ENCODE assay signal across 25 mouse cellular contexts in the genomic region with DNA sequence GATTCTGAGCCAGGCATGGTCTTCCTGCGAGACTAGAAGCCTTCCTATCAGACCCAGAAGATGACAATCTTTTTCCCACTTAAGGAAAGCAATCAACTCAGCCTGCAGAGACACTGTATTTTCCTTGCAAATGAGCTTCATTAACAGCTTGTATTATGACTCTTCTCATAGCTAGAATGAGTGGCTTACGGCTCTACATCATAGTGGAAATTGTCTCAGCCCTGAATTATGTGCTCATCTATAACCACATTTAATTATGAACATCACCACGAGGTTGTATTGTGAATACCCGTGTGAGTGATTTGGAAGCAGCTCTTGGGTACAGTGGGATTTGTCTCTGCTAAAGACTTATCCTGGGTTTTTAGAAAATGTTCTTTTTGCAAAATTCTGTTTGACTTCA.
A peak's percentile ranks its signal among the peaks of the same experiment; 100 is the strongest.
DNase-seq lines count a peak whose midpoint lies in the region; ATAC-seq and TF ChIP-seq lines count a peak whose summit lies in the region.
"Had no signal": no experiment of that assay in that cellular context is flagged by ENCODE, and none has a peak within 500 bp of the region (broad histone marks: within the 10 kb centered on the region; RNA-seq: fewer than 3 reads in every experiment).

No protein-coding gene starts in this region.

- ATAC-seq in hindbrain, embryonic 13.5 days (ENCODE audit: low FRiP score) = peak; percentile 39; the same call in 1 of the 2 replicates
- ATAC-seq in midbrain, postnatal 0 days (ENCODE audit: low FRiP score) = no peak
- no peak for ATAC-seq in midbrain, embryonic 15.5 days (replicated peaks)
- ATAC-seq in hindbrain, embryonic 16.5 days = peak; percentile 81
- ATAC-seq in neural tube, embryonic 14.5 days (ENCODE audit: low read depth) = peak; percentile 65
- ATAC-seq: activated CD4-positive, CD25-positive, alpha-beta regulatory T cell, adult 4 months; CD4-positive, CD25-positive, alpha-beta regulatory T cell, adult 4 months; forebrain, embryonic 13.5 days; inflammation-experienced regulatory T-cells, adult 6 months; intestine, embryonic 16.5 days had no signal

- H3K4me3 ChIP-seq in hindbrain, embryonic 13.5 days = no peak overlapping the region
- H3K4me3 ChIP-seq in hindbrain, embryonic 10.5 days = no peak overlapping the region
- no peak overlapping the region for H3K4me3 ChIP-seq in midbrain, postnatal 0 days (ENCODE audit: low read depth, low read length)
- H3K4me3 ChIP-seq in midbrain, embryonic 15.5 days = no peak overlapping the region
- H3K4me3 ChIP-seq in hindbrain, embryonic 16.5 days (ENCODE audit: low read length) = no peak overlapping the region
- no peak overlapping the region for H3K4me3 ChIP-seq in neural tube, embryonic 14.5 days (ENCODE audit: low read depth, low read length)
- H3K4me3 ChIP-seq: forebrain, embryonic 10.5 days; forebrain, embryonic 13.5 days; heart, embryonic 13.5 days had no signal

- H3K36me3 ChIP-seq in hindbrain, embryonic 13.5 days = no peaks in the 10 kb centered on the region
- no peaks in the 10 kb centered on the region for H3K36me3 ChIP-seq in hindbrain, embryonic 10.5 days
- no peaks in the 10 kb centered on the region for H3K36me3 ChIP-seq in midbrain, postnatal 0 days (ENCODE audit: insufficient read depth, low read length)
- no peaks in the 10 kb centered on the region for H3K36me3 ChIP-seq in midbrain, embryonic 15.5 days (replicated peaks)
- H3K36me3 ChIP-seq in hindbrain, embryonic 16.5 days (ENCODE audit: control insufficient read depth, insufficient read depth, low read length) = no peaks in the 10 kb centered on the region
- H3K36me3 ChIP-seq in neural tube, embryonic 14.5 days (ENCODE audit: control insufficient read depth, insufficient read depth, low read length) = no peaks in the 10 kb centered on the region
- H3K36me3 ChIP-seq: forebrain, embryonic 10.5 days; heart, embryonic 13.5 days had no signal

- WGBS in hindbrain, embryonic 13.5 days = 69% methylated on average over 4 of the region's 4 CpGs
- 91% methylated on average over 4 of the region's 4 CpGs for WGBS in hindbrain, embryonic 10.5 days
- WGBS in midbrain, postnatal 0 days = 81% methylated on average over 4 of the region's 4 CpGs
- 78% methylated on average over 4 of the region's 4 CpGs for WGBS in midbrain, embryonic 15.5 days
- 66% methylated on average over 4 of the region's 4 CpGs for WGBS in hindbrain, embryonic 16.5 days
- WGBS in neural tube, embryonic 14.5 days = 54% methylated on average over 4 of the region's 4 CpGs

- no peak for TF ChIP-seq CTCF in midbrain, postnatal 0 days (IDR thresholded peaks at IDR 0.05)

- DNase-seq in hindbrain, embryonic 10.5 days (ENCODE audit: low spot score) = no peak
- peak; percentile 23 for DNase-seq in midbrain, postnatal 0 days (ENCODE audit: low spot score)
- DNase-seq in spleen, adult 12 weeks (ENCODE audit: low spot score) = no peak
- DNase-seq in testis, postnatal 10 days (ENCODE audit: low spot score) = no peak
- DNase-seq: adrenal gland, adult 8-10 months; adrenal gland, postnatal 25 days; cerebellum, adult 11-12 months; cerebellum, adult 8-10 months; cerebellum, postnatal 10 days; cerebellum, postnatal 36 days; embryo, embryonic 11 days; gastrocnemius, postnatal 25 days; heart, adult 18-20 months; heart, postnatal 14 days had no signal

- H3K4me2 ChIP-seq in hindbrain, embryonic 13.5 days = no peak overlapping the region
- H3K4me2 ChIP-seq in midbrain, postnatal 0 days (ENCODE audit: low read depth, low read length, poor library complexity, severe bottlenecking) = no peak overlapping the region
- no peak overlapping the region for H3K4me2 ChIP-seq in midbrain, embryonic 15.5 days
- no peak overlapping the region for H3K4me2 ChIP-seq in hindbrain, embryonic 16.5 days (ENCODE audit: low read length)
- H3K4me2 ChIP-seq in neural tube, embryonic 14.5 days (ENCODE audit: low read depth, low read length) = no peak overlapping the region
- H3K4me2 ChIP-seq: forebrain, embryonic 13.5 days; heart, embryonic 13.5 days had no signal

- H3K27ac ChIP-seq in hindbrain, embryonic 13.5 days = no peak overlapping the region
- H3K27ac ChIP-seq in hindbrain, embryonic 10.5 days = no peak overlapping the region
- no peak overlapping the region for H3K27ac ChIP-seq in midbrain, postnatal 0 days (ENCODE audit: low read depth, low read length)
- no peak overlapping the region for H3K27ac ChIP-seq in midbrain, embryonic 15.5 days
- H3K27ac ChIP-seq in hindbrain, embryonic 16.5 days (ENCODE audit: low read depth, low read length) = no peak overlapping the region
- no peak overlapping the region for H3K27ac ChIP-seq in neural tube, embryonic 14.5 days (ENCODE audit: low read depth, low read length)
- H3K27ac ChIP-seq: forebrain, embryonic 10.5 days; forebrain, embryonic 13.5 days; heart, embryonic 13.5 days had no signal

- no peaks in the 10 kb centered on the region for H3K27me3 ChIP-seq in hindbrain, embryonic 13.5 days
- H3K27me3 ChIP-seq in hindbrain, embryonic 10.5 days (ENCODE audit: insufficient read depth, poor library complexity, severe bottlenecking) = no peaks in the 10 kb centered on the region
- H3K27me3 ChIP-seq in midbrain, postnatal 0 days (ENCODE audit: insufficient read depth, low read length) = no peaks in the 10 kb centered on the region
- H3K27me3 ChIP-seq in midbrain, embryonic 15.5 days (replicated peaks) = no peaks in the 10 kb centered on the region
- no peaks in the 10 kb centered on the region for H3K27me3 ChIP-seq in hindbrain, embryonic 16.5 days (replicated peaks; ENCODE audit: control insufficient read depth, insufficient read depth, low read length)
- H3K27me3 ChIP-seq in neural tube, embryonic 14.5 days (ENCODE audit: control insufficient read depth, insufficient read depth, low read length) = no peaks in the 10 kb centered on the region
- H3K27me3 ChIP-seq: forebrain, embryonic 13.5 days; heart, embryonic 13.5 days had no signal

- H3K9ac ChIP-seq in hindbrain, embryonic 13.5 days = no peak overlapping the region
- no peak overlapping the region for H3K9ac ChIP-seq in midbrain, postnatal 0 days (replicated peaks; ENCODE audit: low read length, poor library complexity, severe bottlenecking)
- H3K9ac ChIP-seq in midbrain, embryonic 15.5 days = no peak overlapping the region
- H3K9ac ChIP-seq in hindbrain, embryonic 16.5 days (ENCODE audit: low read depth, low read length) = no peak overlapping the region
- H3K9ac ChIP-seq in neural tube, embryonic 14.5 days (replicated peaks; ENCODE audit: low read depth, low read length) = no peak overlapping the region
- H3K9ac ChIP-seq: forebrain, embryonic 13.5 days; heart, embryonic 13.5 days had no signal

- H3K9me3 ChIP-seq in hindbrain, embryonic 13.5 days = no peaks in the 10 kb centered on the region
- no peaks in the 10 kb centered on the region for H3K9me3 ChIP-seq in hindbrain, embryonic 10.5 days
- no peaks in the 10 kb centered on the region for H3K9me3 ChIP-seq in midbrain, postnatal 0 days (ENCODE audit: low read length)
- no peaks in the 10 kb centered on the region for H3K9me3 ChIP-seq in midbrain, embryonic 15.5 days
- no peaks in the 10 kb centered on the region for H3K9me3 ChIP-seq in hindbrain, embryonic 16.5 days (ENCODE audit: control insufficient read depth, low read length)
- H3K9me3 ChIP-seq in neural tube, embryonic 14.5 days (ENCODE audit: control insufficient read depth, low read length) = no peaks in the 10 kb centered on the region
- H3K9me3 ChIP-seq: forebrain, embryonic 10.5 days; forebrain, embryonic 13.5 days; heart, embryonic 13.5 days had no signal

- H3K4me1 ChIP-seq in hindbrain, embryonic 13.5 days (replicated peaks) = no peaks in the 10 kb centered on the region
- H3K4me1 ChIP-seq in hindbrain, embryonic 10.5 days (replicated peaks) = 0 out of 2 replicates have a peak, but pooled peaks cover 6% of the 10 kb centered on the region
- H3K4me1 ChIP-seq in midbrain, postnatal 0 days (ENCODE audit: insufficient read depth, low read length) = no peaks in the 10 kb centered on the region; the same call in 1 of the 2 replicates
- H3K4me1 ChIP-seq in midbrain, embryonic 15.5 days = no peaks in the 10 kb centered on the region
- H3K4me1 ChIP-seq in hindbrain, embryonic 16.5 days (ENCODE audit: control insufficient read depth, insufficient read depth, low read depth, low read length) = no peaks in the 10 kb centered on the region; the same call in 1 of the 2 replicates
- H3K4me1 ChIP-seq in neural tube, embryonic 14.5 days (ENCODE audit: control insufficient read depth, insufficient read depth, low read length) = no peaks in the 10 kb centered on the region
- H3K4me1 ChIP-seq: forebrain, embryonic 10.5 days; forebrain, embryonic 13.5 days; heart, embryonic 13.5 days had no signal

Comparison
In these comparisons a context has a peak if more than half of its experiments do, and no peak if none do; other contexts are left out.
1. ATAC-seq: peak in hindbrain, embryonic 13.5 days (single experiment), hindbrain, embryonic 16.5 days (single experiment) and neural tube, embryonic 14.5 days (single experiment); none in midbrain, postnatal 0 days (single experiment) and midbrain, embryonic 15.5 days (single experiment).